Mouse (Mus musculus): ENCODE measurements at regions not wholly inside any gene's neighbourhood (a gene's known extent, or its start where the extent isn't known, plus 50 kb on each side); places are given as distances from the start of the nearest gene placed in this dataset.

- DNase-seq: no peak
These were observed 334.9 kb upstream of the Rsrc1 start for GRCm38 (mm10) chr3:66646251-66646650.

GRCm38 (mm10) chr3:66649271-66649670 is 331.9 kb upstream of the Rsrc1 start:
- no peak for DNase-seq

- DNase-seq: peak; percentile 14
These were observed 331.0 kb upstream of the Rsrc1 start for GRCm38 (mm10) chr3:66650076-66650748.

- DNase-seq: no peak
These were observed 330.3 kb upstream of the Rsrc1 start for GRCm38 (mm10) chr3:66650749-66651472.

GRCm38 (mm10) chr3:66652139-66652846 is 328.9 kb upstream of the Rsrc1 start:
- no peak for DNase-seq

- no peak for DNase-seq
These were observed 327.2 kb upstream of the Rsrc1 start for GRCm38 (mm10) chr3:66653961-66654360.

GRCm38 (mm10) chr3:66654860-66655259 is 326.3 kb upstream of the Rsrc1 start:
- DNase-seq: no peak

- no peak for DNase-seq
These were observed 324.7 kb upstream of the Rsrc1 start for GRCm38 (mm10) chr3:66656458-66656857.

GRCm38 (mm10) chr3:66660555-66660954 is 320.6 kb upstream of the Rsrc1 start:
- no peak for DNase-seq

GRCm38 (mm10) chr3:66661826-66662618 is 319.2 kb upstream of the Rsrc1 start:
- DNase-seq: no peak

GRCm38 (mm10) chr3:66683589-66684286 is 297.5 kb upstream of the Rsrc1 start:
- DNase-seq: no peak

GRCm38 (mm10) chr3:66684287-66684903 is 296.8 kb upstream of the Rsrc1 start:
- DNase-seq: no peak

- no peak for DNase-seq
These were observed 296.1 kb upstream of the Rsrc1 start for GRCm38 (mm10) chr3:66685136-66685535.

GRCm38 (mm10) chr3:66687126-66687525 is 294.1 kb upstream of the Rsrc1 start:
- no peak for DNase-seq

- DNase-seq: no peak
These were observed 290.2 kb upstream of the Rsrc1 start for GRCm38 (mm10) chr3:66690906-66691522.

GRCm38 (mm10) chr3:66695125-66695524 is 286.1 kb upstream of the Rsrc1 start:
- DNase-seq: no peak

- no peak for DNase-seq
These were observed 285.4 kb upstream of the Rsrc1 start for GRCm38 (mm10) chr3:66695661-66696253.

GRCm38 (mm10) chr3:66698083-66698482 is 283.1 kb upstream of the Rsrc1 start:
- no peak for DNase-seq

- no peak for DNase-seq
These were observed 275.4 kb upstream of the Rsrc1 start for GRCm38 (mm10) chr3:66705766-66706165.

- no peak for DNase-seq
These were observed 245.7 kb upstream of the Rsrc1 start for GRCm38 (mm10) chr3:66735468-66735867.

Data from right cerebral cortex, postnatal 25 days (tissue).